Mouse (Mus musculus) right cerebral cortex, postnatal 4 days (tissue): ENCODE results near the gene March7.

ENCODE experiments used
- DNase-seq: peaks from one replicate; pipeline ENCODE4 v3.0.0-alpha.2; 2022

The March7 gene

DNA sequence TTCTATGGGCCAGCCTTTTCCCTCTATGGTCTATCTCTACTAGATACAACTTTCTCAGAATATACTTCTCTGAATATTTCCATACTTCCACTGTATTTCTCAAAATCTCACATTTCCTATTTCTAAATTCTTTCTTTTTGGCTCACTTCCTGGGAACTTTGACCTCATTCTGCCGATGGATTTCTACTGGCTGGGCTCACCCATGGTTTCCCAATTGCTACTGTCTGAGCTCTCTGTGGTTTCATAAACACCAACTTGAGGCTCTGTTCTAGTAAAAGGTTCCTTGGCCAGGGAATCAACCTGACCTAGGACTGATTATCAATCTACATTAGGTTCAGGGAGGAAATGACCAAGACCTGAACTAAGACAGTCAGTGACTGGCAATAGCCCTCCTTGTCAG, 79.8 kb downstream of the March7 start:
- no peak for DNase-seq

DNA sequence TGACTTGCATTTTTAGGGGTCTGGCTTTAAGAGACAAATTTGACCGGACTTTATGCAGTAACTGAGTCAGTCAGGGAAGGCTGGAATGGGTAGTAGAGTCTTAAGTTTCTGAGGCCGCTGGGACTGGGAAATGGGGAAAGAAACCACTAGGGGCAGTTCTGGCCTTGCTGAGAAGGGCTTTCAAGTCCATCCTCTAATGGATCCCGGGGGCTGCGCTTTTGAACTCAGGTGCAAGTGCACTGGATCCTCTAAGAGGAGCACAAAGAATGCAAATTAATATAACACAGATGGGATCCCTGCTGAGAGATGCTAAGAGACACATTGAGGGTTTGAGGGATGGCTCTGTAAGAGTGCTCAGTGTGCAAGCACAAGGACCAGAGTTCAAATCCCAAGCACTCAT, 81.7 kb downstream of the March7 start:
- DNase-seq = no peak

DNA sequence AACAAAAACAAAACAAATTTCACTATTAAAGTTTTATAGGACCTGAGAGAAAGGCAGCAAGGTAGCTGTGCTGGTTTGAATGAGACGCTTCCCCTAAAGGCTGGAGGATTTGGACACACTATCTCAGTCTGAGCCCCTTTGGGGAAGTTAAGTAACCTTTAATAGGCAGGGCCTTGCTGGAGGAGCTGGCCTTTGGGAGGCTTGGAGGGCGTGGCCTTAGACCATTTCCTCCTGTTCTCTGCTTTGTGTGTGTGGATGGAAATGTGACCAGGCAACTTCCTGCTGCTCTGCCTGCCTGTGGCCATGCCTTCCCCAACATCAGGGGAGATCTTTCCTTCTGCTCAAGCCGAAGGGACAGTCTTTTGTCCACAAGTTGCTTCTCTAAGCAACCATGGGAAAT, 88.6 kb downstream of the March7 start:
- no peak for DNase-seq

DNA sequence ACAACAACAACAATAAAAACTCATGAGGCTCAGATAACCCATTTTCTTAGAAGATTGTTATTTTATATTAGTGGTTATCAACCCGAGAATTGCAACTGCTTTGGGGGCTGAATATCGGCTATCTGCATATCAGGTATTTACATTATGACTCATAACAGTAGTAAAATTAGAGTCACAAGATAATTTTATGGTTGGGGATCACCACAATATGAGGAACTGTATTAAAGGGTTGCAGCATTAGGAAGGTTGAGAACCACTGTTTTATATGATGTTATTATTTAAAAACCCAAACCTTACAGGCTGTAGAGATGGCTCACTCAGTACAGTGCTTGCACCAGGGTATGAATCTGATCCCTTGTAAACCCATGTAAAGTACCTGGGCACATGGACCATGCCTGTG, 89.6 kb downstream of the March7 start:
- no peak for DNase-seq
